Mouse (Mus musculus): ENCODE data around the gene Dnajc6. TPM values are rescaled to one million over a fixed set of nuclear protein-coding genes. Genes with fewer than 3 reads are reported as not detected.

The Dnajc6 gene
- 100 to 1,000 TPM; 176 to 180 TPM for total RNA-seq (2021)

- intact Hi-C loops (cut with DNase I) = no loop called here
- peak; percentile 43 for DNase-seq
These were observed at the start of gene Dnajc6 for GRCm38 (mm10) chr4:101496534-101497237. Gene Dnajc6, plus strand, starts transcription at chr4:101496648.

GRCm38 (mm10) chr4:101448701-101449100 lies 47.7 kb upstream of the Dnajc6 start:
- no peak for DNase-seq
- intact Hi-C loops (cut with DNase I) = no loop called here

GRCm38 (mm10) chr4:101449344-101449743 lies 47.1 kb upstream of the Dnajc6 start:
- intact Hi-C loops (cut with DNase I) = no loop called here
- DNase-seq = no peak

GRCm38 (mm10) chr4:101450150-101450780 lies 46.2 kb upstream of the Dnajc6 start:
- intact Hi-C loops (cut with DNase I) = no loop called here
- peak; percentile 92 for DNase-seq

GRCm38 (mm10) chr4:101451089-101451488 lies 45.4 kb upstream of the Dnajc6 start:
- intact Hi-C loops (cut with DNase I) = no loop called here
- DNase-seq = peak; percentile 43

- no peak for DNase-seq
- intact Hi-C loops (cut with DNase I) = no loop called here
These were observed 43.6 kb upstream of the Dnajc6 start for GRCm38 (mm10) chr4:101452829-101453228.

- DNase-seq = no peak
- intact Hi-C loops (cut with DNase I) = no loop called here
These were observed 39.3 kb upstream of the Dnajc6 start for GRCm38 (mm10) chr4:101457176-101457575.

GRCm38 (mm10) chr4:101458341-101458740 lies 38.1 kb upstream of the Dnajc6 start:
- intact Hi-C loops (cut with DNase I) = no loop called here
- peak; percentile 65 for DNase-seq

- DNase-seq = no peak
- intact Hi-C loops (cut with DNase I) = no loop called here
These were observed 37.1 kb upstream of the Dnajc6 start for GRCm38 (mm10) chr4:101459358-101459757.

- no peak for DNase-seq
- intact Hi-C loops (cut with DNase I) = no loop called here
These were observed 36.3 kb upstream of the Dnajc6 start for GRCm38 (mm10) chr4:101460114-101460513.

- no peak for DNase-seq
- intact Hi-C loops (cut with DNase I) = no loop called here
These were observed 34.4 kb upstream of the Dnajc6 start for GRCm38 (mm10) chr4:101462065-101462464.

- intact Hi-C loops (cut with DNase I) = no loop called here
- no peak for DNase-seq
These were observed 30.2 kb upstream of the Dnajc6 start for GRCm38 (mm10) chr4:101466264-101466663.

- intact Hi-C loops (cut with DNase I) = no loop called here
- no peak for DNase-seq
These were observed 27.2 kb upstream of the Dnajc6 start for GRCm38 (mm10) chr4:101469242-101469641.

- no peak for DNase-seq
- intact Hi-C loops (cut with DNase I) = no loop called here
These were observed 25.9 kb upstream of the Dnajc6 start for GRCm38 (mm10) chr4:101470543-101470942.

GRCm38 (mm10) chr4:101472767-101473166 lies 23.7 kb upstream of the Dnajc6 start:
- intact Hi-C loops (cut with DNase I) = no loop called here
- DNase-seq = no peak

GRCm38 (mm10) chr4:101490320-101490917 lies 6.0 kb upstream of the Dnajc6 start:
- intact Hi-C loops (cut with DNase I) = no loop called here
- no peak for DNase-seq

GRCm38 (mm10) chr4:101491704-101492103 lies 4.7 kb upstream of the Dnajc6 start:
- intact Hi-C loops (cut with DNase I) = no loop called here

GRCm38 (mm10) chr4:101493611-101494197 lies 2.7 kb upstream of the Dnajc6 start:
- no peak for DNase-seq
- intact Hi-C loops (cut with DNase I) = no loop called here

More at GRCm38 (mm10) chr4:101491704-101492103, 4.7 kb upstream of the Dnajc6 start:
- DNase-seq = no peak

GRCm38 (mm10) chr4:101496188-101496533 lies 287 bp upstream of the Dnajc6 start:
- intact Hi-C loops (cut with DNase I) = no loop called here

GRCm38 (mm10) chr4:101497336-101497735 lies 888 bp downstream of the Dnajc6 start:
- peak; percentile 26 for DNase-seq
- intact Hi-C loops (cut with DNase I) = no loop called here

More at GRCm38 (mm10) chr4:101496188-101496533, 287 bp upstream of the Dnajc6 start:
- DNase-seq = no peak

- no peak for DNase-seq
- intact Hi-C loops (cut with DNase I) = no loop called here
These were observed 8.1 kb downstream of the Dnajc6 start for GRCm38 (mm10) chr4:101504470-101505007.
